Mouse (Mus musculus) brain, embryonic 14.5 days (tissue): ENCODE measurements around the gene Zmat3. TPM values are rescaled to one million over a fixed set of nuclear protein-coding genes. Genes with fewer than 3 reads are reported as not detected.

Source experiments
- DNase-seq: peaks from one replicate; pipeline ENCODE4 v3.0.0-alpha.2; 2011; ENCODE audit warnings: low read depth
- CTCF ChIP-seq: fragments of 200-500 bp; IDR thresholded peaks from 2 replicates; pipeline ENCODE4 v1.5.1; 2012; ENCODE audit warnings: inconsistent platforms, mild to moderate bottlenecking, moderate library complexity, borderline replicate concordance; ENCODE audit not compliant: insufficient read depth, insufficient read length; ENCODE audit errors: extremely low read depth
- POLR2A ChIP-seq: fragments of 200-500 bp; IDR thresholded peaks from 2 replicates; pipeline ENCODE4 v1.6.1; 2012; ENCODE audit warnings: mild to moderate bottlenecking, inconsistent platforms, borderline replicate concordance; ENCODE audit not compliant: poor library complexity, insufficient read depth, insufficient read length, severe bottlenecking; ENCODE audit errors: extremely low read depth
- polyA plus RNA-seq: library from polyadenylated mRNA; depleted of rRNA; stranded (reverse); fragments of >200 nt; gene quantifications from 2 replicates; pipeline ENCODE4 v1.2.3, GENCODE M21; 2012

Gene Zmat3
- polyA plus RNA-seq, 1 experiment, result 20.6 TPM

GRCm38 (mm10) chr3:32397461-32398174 lies 31.8 kb upstream of the Zmat3 start, which contains the start of gene Pik3ca:
Gene Pik3ca, plus strand, starts transcription at chr3:32397671.
- DNase-seq, result peak; percentile 79
- 0 out of 2 replicates have a peak, but pooled peaks have one; percentile 22 for TF ChIP-seq POLR2A
- no peak for TF ChIP-seq CTCF

GRCm38 (mm10) chr3:32396794-32397460 lies 31.1 kb upstream of the Zmat3 start:
- TF ChIP-seq CTCF (0 out of 2 replicates have a peak, but pooled peaks have one; percentile 5), POLR2A (peak; percentile 67)
- peak; percentile 100 for DNase-seq

GRCm38 (mm10) chr3:32395771-32396551 lies 30.1 kb upstream of the Zmat3 start:
- TF ChIP-seq CTCF (no peak), POLR2A (no peak)

GRCm38 (mm10) chr3:32393986-32394385 lies 28.2 kb upstream of the Zmat3 start:
- no peak for TF ChIP-seq POLR2A
- no peak for TF ChIP-seq CTCF
- no peak for DNase-seq

More at GRCm38 (mm10) chr3:32395771-32396551, 30.1 kb upstream of the Zmat3 start:
- no peak for DNase-seq

GRCm38 (mm10) chr3:32392841-32393240 lies 27.0 kb upstream of the Zmat3 start:
- TF ChIP-seq POLR2A, result no peak
- TF ChIP-seq CTCF, result no peak
- no peak for DNase-seq

GRCm38 (mm10) chr3:32381556-32381955 lies 15.7 kb upstream of the Zmat3 start:
- DNase-seq, result no peak
- TF ChIP-seq CTCF (no peak), POLR2A (no peak)

GRCm38 (mm10) chr3:32379891-32380290 lies 14.1 kb upstream of the Zmat3 start:
- DNase-seq, result peak; percentile 19
- TF ChIP-seq CTCF, result peak; percentile 30; the same call in 1 of the 2 replicates
- no peak for TF ChIP-seq POLR2A

GRCm38 (mm10) chr3:32373236-32373635 lies 7.4 kb upstream of the Zmat3 start:
- TF ChIP-seq POLR2A (no peak), CTCF (no peak)

GRCm38 (mm10) chr3:32372470-32372869 lies 6.7 kb upstream of the Zmat3 start:
- TF ChIP-seq CTCF (no peak), POLR2A (no peak)

More at GRCm38 (mm10) chr3:32373236-32373635, 7.4 kb upstream of the Zmat3 start:
- DNase-seq, result no peak

GRCm38 (mm10) chr3:32371957-32372356 lies 6.1 kb upstream of the Zmat3 start:
- TF ChIP-seq POLR2A, result no peak
- TF ChIP-seq CTCF, result no peak
- DNase-seq, result no peak

More at GRCm38 (mm10) chr3:32372470-32372869, 6.7 kb upstream of the Zmat3 start:
- no peak for DNase-seq

GRCm38 (mm10) chr3:32367516-32367915 lies 1.7 kb upstream of the Zmat3 start:
- TF ChIP-seq POLR2A, result no peak
- DNase-seq, result no peak

- DNase-seq, result peak; percentile 61
- TF ChIP-seq CTCF, result no peak
- no peak for TF ChIP-seq POLR2A
These were observed 476 bp upstream of the Zmat3 start for GRCm38 (mm10) chr3:32366246-32366734.
